Mouse (Mus musculus) heart, postnatal 25 days (tissue): ENCODE measurements around the gene Epb41l5. TPM values are rescaled to one million over a fixed set of nuclear protein-coding genes. Genes with fewer than 3 reads are reported as not detected.

Experiments
- DNase-seq: peaks from one replicate; pipeline ENCODE4 v3.0.0; 2022; ENCODE audit warnings: low spot score
- intact Hi-C: fragments of 180-260 bp; cut with DNase I; formaldehyde crosslinking; loops from one replicate; pipeline ENCODE4 v1.15.1; 2025
- total RNA-seq, 2 experiments: library from RNA; stranded (reverse); gene quantifications; 2 replicates each; pipeline ENCODE4 v1.2.3; 2021

Epb41l5 gene
- total RNA-seq, 2 experiments from 2014 or later: 3.5 to 4.3 TPM

GRCm38 (mm10) chr1:119539252-119539651 is 109.5 kb downstream of the Epb41l5 start:
- DNase-seq: no peak
- intact Hi-C loops: no loop called here

- no peak for DNase-seq
- intact Hi-C loops: no loop called here
These were observed 111.1 kb downstream of the Epb41l5 start for GRCm38 (mm10) chr1:119537651-119538050.

GRCm38 (mm10) chr1:119536122-119536521 is 112.7 kb downstream of the Epb41l5 start:
- DNase-seq: no peak
- intact Hi-C loops: no loop called here

GRCm38 (mm10) chr1:119534341-119534740 is 114.5 kb downstream of the Epb41l5 start:
- intact Hi-C loops: no loop called here
- no peak for DNase-seq

GRCm38 (mm10) chr1:119533093-119533805 is 115.6 kb downstream of the Epb41l5 start:
- no peak for DNase-seq
- intact Hi-C loops: no loop called here

GRCm38 (mm10) chr1:119532165-119532564 is 116.6 kb downstream of the Epb41l5 start:
- DNase-seq: no peak
- intact Hi-C loops: no loop called here

- DNase-seq: no peak
- intact Hi-C loops: no loop called here
These were observed 117.9 kb downstream of the Epb41l5 start for GRCm38 (mm10) chr1:119530941-119531340.

GRCm38 (mm10) chr1:119525689-119526591 is 122.9 kb downstream of the Epb41l5 start, which contains the start of gene Tmem185b:
Tmem185b (plus strand) TSS chr1:119526160.
- intact Hi-C loops: loop anchor here (2.0 to 10.0 kb wide), 4 partner anchors 17 to 309 kb away; partner anchors contain the start of gene Ptpn4

GRCm38 (mm10) chr1:119525004-119525444 is 123.8 kb downstream of the Epb41l5 start:
- DNase-seq: no peak
- intact Hi-C loops: loop anchor here (2.0 to 10.0 kb wide), 4 partner anchors 16 to 310 kb away; partner anchors contain the start of gene Ptpn4

More at GRCm38 (mm10) chr1:119525689-119526591, 122.9 kb downstream of the Epb41l5 start, which contains the start of gene Tmem185b:
- peak; percentile 84 for DNase-seq

- intact Hi-C loops: loop anchor here (2.0 to 10.0 kb wide), 2 partner anchors 15 to 311 kb away; partner anchors contain the start of gene Ptpn4
- DNase-seq: no peak
These were observed 125.0 kb downstream of the Epb41l5 start for GRCm38 (mm10) chr1:119523826-119524225.

- no peak for DNase-seq
- intact Hi-C loops: loop anchor here (10.0 kb wide), 1 partner anchor 311 kb away; the partner anchor contains the start of gene Ptpn4
These were observed 125.4 kb downstream of the Epb41l5 start for GRCm38 (mm10) chr1:119523369-119523768.

GRCm38 (mm10) chr1:119522726-119523125 is 126.1 kb downstream of the Epb41l5 start:
- intact Hi-C loops: loop anchor here (10.0 kb wide), 1 partner anchor 312 kb away; the partner anchor contains the start of gene Ptpn4
- DNase-seq: no peak

- DNase-seq: no peak
- intact Hi-C loops: loop anchor here (10.0 kb wide), 1 partner anchor 313 kb away; the partner anchor contains the start of gene Ptpn4
These were observed 127.1 kb downstream of the Epb41l5 start for GRCm38 (mm10) chr1:119521681-119522080.

- intact Hi-C loops: loop anchor here (10.0 kb wide), 1 partner anchor 314 kb away; the partner anchor contains the start of gene Ptpn4
- DNase-seq: no peak
These were observed 127.8 kb downstream of the Epb41l5 start for GRCm38 (mm10) chr1:119521029-119521428.

GRCm38 (mm10) chr1:119519286-119519685 is 129.5 kb downstream of the Epb41l5 start:
- DNase-seq: no peak
- intact Hi-C loops: no loop called here

GRCm38 (mm10) chr1:119518786-119519185 is 130.0 kb downstream of the Epb41l5 start:
- intact Hi-C loops: no loop called here
- no peak for DNase-seq

GRCm38 (mm10) chr1:119518060-119518459 is 130.7 kb downstream of the Epb41l5 start:
- intact Hi-C loops: no loop called here
- DNase-seq: no peak

GRCm38 (mm10) chr1:119510857-119511256 is 137.9 kb downstream of the Epb41l5 start:
- DNase-seq: no peak
- intact Hi-C loops: no loop called here

GRCm38 (mm10) chr1:119510409-119510808 is 138.4 kb downstream of the Epb41l5 start:
- intact Hi-C loops: no loop called here
- no peak for DNase-seq

GRCm38 (mm10) chr1:119509474-119509873 is 139.3 kb downstream of the Epb41l5 start:
- intact Hi-C loops: loop anchor here (2.0 kb wide), 1 partner anchor 15 kb away; no protein-coding TSS in a partner anchor
- no peak for DNase-seq
